Mouse (Mus musculus) ovary, postnatal 36 days (tissue): ENCODE data around the gene Lipa.
A peak's percentile ranks its signal among the peaks of the same experiment; 100 is the strongest.

ENCODE experiments used
- DNase-seq: peaks from one replicate; pipeline ENCODE4 v3.0.0; 2022; ENCODE audit warnings: low spot score, mixed read lengths

Gene Lipa

DNA sequence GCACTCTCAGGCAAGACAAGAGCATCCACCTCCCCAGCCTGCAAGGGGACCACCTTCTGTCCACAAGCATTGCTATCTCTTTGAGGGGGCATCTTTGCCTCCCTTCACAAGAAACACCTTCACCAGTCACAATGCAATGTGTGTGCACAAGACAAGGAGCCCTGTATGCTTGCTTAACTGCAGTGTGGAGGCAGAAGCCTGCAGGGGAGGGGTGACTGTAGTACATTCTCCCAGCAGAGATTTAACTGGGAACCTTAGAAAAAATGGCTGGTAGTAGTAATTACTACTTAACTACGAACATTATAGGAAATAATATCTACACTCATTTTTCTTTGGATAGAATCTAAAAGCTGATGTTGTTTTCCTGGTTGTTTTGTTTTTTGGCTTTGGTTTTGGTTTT lies 5.3 kb downstream of the Lipa start:
- DNase-seq = no peak

DNA sequence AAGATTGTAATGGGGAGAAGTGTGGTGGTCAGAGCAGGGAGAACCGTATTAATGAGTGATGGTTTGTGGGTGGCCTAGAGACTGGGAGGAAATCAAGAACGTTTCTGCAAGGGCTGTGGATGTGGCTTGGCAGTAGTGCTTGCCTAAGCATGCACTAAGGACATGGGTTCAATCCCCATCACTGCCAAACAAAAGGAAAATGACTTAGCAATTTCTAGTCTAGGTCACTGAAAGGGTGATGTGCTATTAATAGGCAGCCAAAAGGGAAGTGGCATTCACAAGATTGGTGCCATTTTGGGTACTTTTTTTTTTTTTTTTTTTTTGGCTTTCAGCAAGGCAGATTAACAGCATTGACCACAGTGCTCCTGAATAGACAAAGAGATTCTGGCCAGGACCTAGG lies 5.9 kb downstream of the Lipa start:
- no peak for DNase-seq

DNA sequence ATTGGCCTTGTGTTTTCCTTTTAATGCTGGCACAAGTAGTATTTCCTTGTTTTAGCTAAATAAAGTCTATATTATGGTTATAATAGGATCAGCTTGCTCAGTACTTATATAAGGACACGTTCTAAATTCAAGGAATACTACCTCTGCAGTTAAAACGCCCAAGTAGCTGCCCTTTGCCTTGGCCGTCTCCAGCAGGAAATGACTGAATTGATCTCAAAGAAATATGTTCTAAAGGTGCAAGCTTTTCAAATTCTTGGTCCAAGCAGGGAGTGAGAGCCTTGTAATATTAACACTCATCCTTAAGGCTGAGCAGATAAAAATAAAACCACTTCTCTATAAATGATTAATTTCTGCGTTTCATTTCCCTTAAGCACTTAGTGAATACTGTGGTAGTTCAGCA lies 7.2 kb downstream of the Lipa start:
- no peak for DNase-seq

DNA sequence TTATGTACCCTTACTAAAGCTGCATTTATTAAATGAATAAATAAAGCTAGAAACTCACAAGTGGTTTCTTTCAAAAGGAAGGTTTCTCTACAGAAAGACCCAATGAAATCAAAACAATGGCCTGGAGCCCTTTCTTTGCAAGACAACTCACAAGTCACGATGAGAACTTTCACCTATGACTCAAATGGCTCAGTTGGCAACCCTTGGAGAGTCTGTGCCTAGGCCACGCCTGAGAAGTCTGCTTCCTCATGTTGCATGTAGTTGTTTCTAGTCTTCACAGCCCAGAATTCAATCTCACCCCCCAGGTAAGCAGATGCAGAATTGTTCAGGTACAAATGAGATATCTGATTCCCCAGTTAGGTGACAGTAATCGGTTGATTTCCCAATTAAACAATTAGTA lies 7.6 kb downstream of the Lipa start:
- no peak for DNase-seq

- no peak for DNase-seq
These were observed 8.5 kb downstream of the Lipa start for GRCm38 (mm10) chr19:34518786-34519185.

- no peak for DNase-seq
These were observed 9.3 kb downstream of the Lipa start for GRCm38 (mm10) chr19:34517812-34518594.

DNA sequence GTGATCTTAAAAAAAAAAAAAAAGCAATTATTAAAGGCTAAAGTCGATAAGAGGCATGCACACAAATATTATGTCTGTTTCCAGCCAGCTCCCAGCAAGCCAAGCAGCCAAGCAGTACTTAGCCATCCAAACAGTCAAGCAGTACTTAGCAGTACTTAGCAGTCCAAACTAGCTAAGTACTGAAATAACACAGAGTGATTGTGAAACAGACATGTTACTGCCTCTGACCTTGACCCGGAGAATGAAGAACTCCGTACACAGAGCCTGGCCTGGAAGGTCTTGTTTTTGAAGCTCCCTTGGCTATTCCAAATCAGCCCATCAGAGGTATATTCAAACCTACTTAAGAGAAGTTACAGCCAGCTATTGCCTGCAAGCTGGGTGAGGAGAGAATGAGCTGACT lies 10.1 kb downstream of the Lipa start:
- no peak for DNase-seq

GRCm38 (mm10) chr19:34516346-34516745 lies 10.9 kb downstream of the Lipa start:
- no peak for DNase-seq

DNA sequence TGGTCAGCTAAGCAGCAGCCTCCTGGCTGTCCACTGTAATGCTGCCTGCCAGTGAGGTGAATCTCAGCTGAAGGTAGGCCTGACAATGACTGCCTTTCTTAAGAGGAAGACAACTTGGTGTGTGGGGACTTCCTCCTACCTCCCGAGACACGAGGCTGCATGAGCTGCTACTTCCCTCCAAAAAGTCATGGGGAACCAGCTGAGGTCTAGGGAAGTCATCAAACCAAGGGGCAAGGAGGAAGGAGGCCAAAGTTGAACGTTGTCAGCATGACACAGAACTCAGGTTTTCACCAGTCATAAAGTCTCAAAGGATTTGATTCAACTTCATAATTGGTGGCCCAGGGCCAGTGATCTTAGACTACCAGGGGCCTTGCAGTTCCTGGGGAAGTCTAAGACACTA lies 11.6 kb downstream of the Lipa start:
- DNase-seq = no peak

DNA sequence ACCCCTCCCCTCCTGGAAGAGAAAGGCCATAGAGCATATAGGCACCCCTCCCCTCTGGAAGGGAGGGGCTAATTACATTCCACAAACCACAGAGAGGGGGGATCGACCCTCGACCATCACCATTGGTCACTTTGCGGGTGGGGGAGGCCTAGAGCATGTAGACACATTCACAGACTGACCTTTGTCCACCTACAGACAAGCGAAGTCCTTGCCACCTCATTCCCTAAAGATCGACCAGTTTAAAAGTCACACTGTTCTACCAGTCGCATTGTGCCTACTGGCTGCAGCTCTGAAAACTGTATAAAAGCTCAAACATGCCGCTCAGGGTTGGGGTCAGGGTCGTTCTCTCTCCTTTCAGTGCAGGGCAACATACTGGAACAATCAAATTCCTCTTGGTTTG lies 15.7 kb downstream of the Lipa start:
- DNase-seq = no peak

- DNase-seq = no peak
These were observed 16.6 kb downstream of the Lipa start for GRCm38 (mm10) chr19:34510717-34511116.

- DNase-seq = no peak
These were observed 22.0 kb downstream of the Lipa start for GRCm38 (mm10) chr19:34505161-34505721.

DNA sequence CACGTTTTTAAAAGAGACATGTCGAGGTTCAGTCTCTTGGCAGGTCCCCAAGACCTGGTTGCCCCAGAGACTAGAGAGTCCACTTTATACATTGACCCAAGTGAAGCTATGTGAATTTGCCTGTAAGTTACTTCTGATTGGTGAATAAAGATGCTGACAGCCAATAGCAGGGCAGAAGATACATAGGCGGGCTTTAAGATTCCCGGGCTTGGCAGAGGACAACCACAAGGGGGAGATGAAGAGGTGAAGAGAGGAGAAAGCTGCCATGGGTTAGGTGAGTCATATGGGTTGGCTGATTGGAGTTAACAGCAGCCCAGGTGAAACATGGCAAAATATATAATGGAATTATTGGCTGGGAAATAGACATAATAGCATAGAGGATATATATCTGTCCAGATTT lies 26.5 kb downstream of the Lipa start:
- peak; percentile 61 for DNase-seq

GRCm38 (mm10) chr19:34496353-34496752 lies 30.9 kb downstream of the Lipa start:
- DNase-seq = no peak

DNA sequence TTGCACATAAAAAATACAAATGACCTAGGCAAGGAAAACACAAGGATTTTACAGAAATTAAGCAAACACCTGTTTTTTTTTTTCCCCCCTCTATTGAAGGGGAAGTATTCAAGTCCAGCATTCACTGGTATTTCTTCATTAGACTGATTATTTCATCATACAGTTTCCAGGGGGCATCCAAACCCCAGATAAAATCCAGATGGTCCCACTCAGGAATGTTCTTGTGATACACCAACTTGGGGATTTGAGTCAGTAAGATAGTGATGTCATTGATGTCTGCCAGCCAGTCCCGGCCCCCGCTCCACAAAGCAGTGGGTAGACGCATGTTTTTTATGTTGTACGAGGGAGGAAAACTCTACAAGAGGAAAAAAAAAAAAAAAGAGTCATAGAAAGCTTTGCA lies 33.4 kb downstream of the Lipa start:
- no peak for DNase-seq

- no peak for DNase-seq
These were observed 43.7 kb downstream of the Lipa start for GRCm38 (mm10) chr19:34483547-34483946.

GRCm38 (mm10) chr19:34474991-34475971 lies 52.0 kb downstream of the Lipa start, which contains the start of gene Ch25h:
Ch25h (minus strand) TSS chr19:34475164.
- peak; percentile 25 for DNase-seq

DNA sequence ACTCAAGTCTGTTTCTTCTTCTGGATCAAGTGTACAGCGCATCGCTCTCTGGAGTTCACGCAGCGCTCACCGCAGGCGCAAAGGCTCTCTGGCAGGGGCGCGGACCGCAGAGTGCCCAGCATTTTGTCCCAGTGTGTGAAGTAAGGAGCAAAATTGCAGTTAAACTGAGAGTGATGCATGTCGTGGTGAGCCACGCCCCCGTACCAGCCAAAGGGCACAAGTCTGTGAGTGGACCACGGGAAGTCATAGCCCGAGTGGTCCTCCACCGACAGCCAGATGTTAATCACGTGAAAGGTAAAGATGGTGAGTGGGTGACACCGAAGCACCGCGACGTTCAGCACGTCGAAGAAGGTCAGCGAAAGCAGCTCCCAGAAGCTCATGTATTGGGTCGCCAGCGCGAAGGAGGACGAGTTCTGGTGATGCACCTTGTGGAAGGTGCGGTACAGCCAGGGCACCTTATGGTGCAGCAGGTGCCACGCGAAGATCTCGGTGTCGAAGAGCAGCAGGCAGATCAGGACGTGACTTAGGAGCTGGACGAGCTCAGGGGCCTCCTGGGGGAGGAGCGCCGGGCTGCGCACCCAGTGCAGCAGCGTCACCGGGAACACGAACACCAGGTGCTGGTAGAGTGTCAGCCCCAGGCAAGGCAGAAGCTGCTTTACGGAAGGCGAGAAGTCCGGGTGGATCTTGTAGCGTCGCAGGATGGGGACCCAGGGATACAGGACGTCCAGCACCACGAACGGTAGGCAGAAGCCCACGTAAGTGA lies 52.9 kb downstream of the Lipa start:
- peak; percentile 13 for DNase-seq

- no peak for DNase-seq
These were observed 55.6 kb downstream of the Lipa start for GRCm38 (mm10) chr19:34471703-34472102.

DNA sequence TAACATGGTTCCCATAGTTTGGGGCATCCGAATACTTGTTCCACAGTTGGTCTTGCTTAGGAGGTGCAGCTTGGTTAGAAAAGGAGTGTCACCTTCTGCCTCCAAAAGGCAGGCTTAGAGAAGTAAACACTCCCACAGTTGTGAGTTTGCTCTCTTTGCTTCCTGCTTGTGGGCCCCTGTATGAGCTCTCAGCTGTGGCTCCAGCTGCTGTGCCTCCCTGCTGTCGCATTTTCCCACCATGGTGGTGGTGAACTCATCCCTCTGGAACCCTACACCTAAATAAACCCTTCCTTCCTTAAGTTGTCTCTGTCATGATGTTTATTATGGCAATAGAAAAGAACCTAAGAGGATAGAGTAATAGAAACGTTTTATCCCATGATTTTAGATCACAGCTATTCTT lies 58.5 kb downstream of the Lipa start:
- no peak for DNase-seq

- DNase-seq = no peak
These were observed 59.1 kb downstream of the Lipa start for GRCm38 (mm10) chr19:34468216-34468615.

DNA sequence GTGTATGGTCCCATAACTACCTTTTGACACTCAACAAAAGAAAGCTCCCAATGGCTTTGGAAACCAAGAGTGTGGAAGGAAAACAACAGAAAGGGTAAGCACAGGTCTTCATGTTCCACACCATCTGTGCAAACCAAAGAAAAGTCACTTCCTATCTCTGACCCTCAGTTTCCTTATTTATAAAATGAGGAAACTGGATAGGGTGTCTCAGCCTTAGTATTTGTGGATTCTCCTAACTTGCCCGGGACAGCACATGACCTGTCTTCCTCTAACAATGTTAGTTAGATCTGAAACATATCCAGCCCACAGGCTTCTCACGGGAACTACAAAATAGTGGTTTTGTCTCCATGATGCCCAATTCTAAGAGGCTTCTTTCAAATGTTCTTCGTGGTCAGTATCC lies 62.8 kb downstream of the Lipa start:
- no peak for DNase-seq
